Mouse (Mus musculus) central nervous system, embryonic 14 days (tissue): Measurements from ENCODE around the gene Calm2. TPM values are rescaled to one million over a fixed set of nuclear protein-coding genes. Genes with fewer than 3 reads are reported as not detected.

Experiments
- polyA plus RNA-seq: library from polyadenylated mRNA; depleted of rRNA; stranded (reverse); fragments of >200 nt; gene quantifications from 2 replicates; pipeline ENCODE4 v1.2.3, GENCODE M21; 2012; rRNA removed

The Calm2 gene
- 1,165 and 1,263 TPM in 2 replicates for polyA plus RNA-seq

GRCm38 (mm10) chr17:87446767-87447611, at the start of gene Calm2:
Calm2 (minus strand) TSS chr17:87446935.

GRCm38 (mm10) chr17:87427511-87427910, 19.2 kb downstream of the Calm2 start, which contains the start of gene Stpg4:
Stpg4 (minus strand) TSS chr17:87427741.

Other genes with a start within 250 kb of the Calm2 start
- 41.5 and 44.4 TPM in 2 replicates for gene Mcfd2, start 181.0 kb downstream of the Calm2 start, polyA plus RNA-seq
- 8.3 and 8.6 TPM in 2 replicates for gene Ttc7, start 164.0 kb downstream of the Calm2 start, polyA plus RNA-seq
- 0.10 and 0.25 TPM in 2 replicates for gene Stpg4, start 19.2 kb downstream of the Calm2 start, polyA plus RNA-seq
- 1.7 and 13.9 TPM in 2 replicates for gene Epcam, start 189.0 kb upstream of the Calm2 start, polyA plus RNA-seq
- 39.5 and 44.7 TPM in 2 replicates for gene Msh2, start 225.4 kb upstream of the Calm2 start, polyA plus RNA-seq